Mouse (Mus musculus) adrenal gland, postnatal 14 days (tissue): ENCODE results near the gene Mdc1. TPM values are rescaled to one million over a fixed set of nuclear protein-coding genes. Genes with fewer than 3 reads are reported as not detected.
A peak's percentile ranks its signal among the peaks of the same experiment; 100 is the strongest.

ENCODE experiments used
- DNase-seq: peaks from one replicate; pipeline ENCODE4 v3.0.0; 2021; ENCODE audit warnings: mixed read lengths
- microRNA-seq, 2 experiments: library from miRNA; unstranded; fragments of <30 nt; microRNA quantifications; one replicate each; pipeline ENCODE4 v1.2.0; 2021
- total RNA-seq: library from RNA; stranded (reverse); gene quantifications from 2 replicates; pipeline ENCODE4 v1.2.3, GENCODE M21; 2021

Mdc1 gene
- total RNA-seq, 1 experiment from 2014 or later = 20.6 TPM

- DNase-seq = no peak
Measured at GRCm38 (mm10) chr17:35883777-35884176, 42.5 kb downstream of the Mdc1 start.

DNA sequence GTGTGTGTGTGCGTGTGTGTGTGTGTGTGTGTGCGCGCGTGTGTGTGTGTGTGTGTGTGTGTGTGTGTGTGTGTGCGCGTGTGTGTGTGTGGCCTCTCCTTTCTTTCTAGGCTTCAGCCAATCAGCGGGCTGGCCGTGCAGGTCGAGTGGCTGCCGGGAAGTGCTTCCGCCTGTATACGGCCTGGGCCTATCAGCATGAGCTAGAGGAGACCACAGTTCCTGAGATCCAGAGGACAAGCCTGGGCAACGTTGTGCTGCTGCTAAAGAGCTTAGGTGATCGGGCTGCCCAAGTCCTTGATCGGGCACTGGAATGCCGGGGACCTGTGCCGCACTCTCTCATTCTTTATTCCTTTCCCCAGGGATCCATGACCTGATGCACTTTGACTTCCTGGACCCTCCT, 46.4 kb downstream of the Mdc1 start:
- no peak for DNase-seq

- DNase-seq = peak; percentile 95
Measured at GRCm38 (mm10) chr17:35896781-35897643, 55.7 kb downstream of the Mdc1 start, which contains the start of gene 2310061I04Rik. Gene 2310061I04Rik, minus strand, starts transcription at chr17:35897431.

GRCm38 (mm10) chr17:35897644-35898573, 56.6 kb downstream of the Mdc1 start:
- DNase-seq = peak; percentile 29

- DNase-seq = no peak
Measured at GRCm38 (mm10) chr17:35900636-35901035, 59.3 kb downstream of the Mdc1 start.

- DNase-seq = peak; percentile 65
Measured at GRCm38 (mm10) chr17:35903343-35903991, 62.2 kb downstream of the Mdc1 start.

GRCm38 (mm10) chr17:35903992-35904355, 62.7 kb downstream of the Mdc1 start:
- no peak for DNase-seq

GRCm38 (mm10) chr17:35905587-35905986, 64.3 kb downstream of the Mdc1 start:
- DNase-seq = no peak

DNA sequence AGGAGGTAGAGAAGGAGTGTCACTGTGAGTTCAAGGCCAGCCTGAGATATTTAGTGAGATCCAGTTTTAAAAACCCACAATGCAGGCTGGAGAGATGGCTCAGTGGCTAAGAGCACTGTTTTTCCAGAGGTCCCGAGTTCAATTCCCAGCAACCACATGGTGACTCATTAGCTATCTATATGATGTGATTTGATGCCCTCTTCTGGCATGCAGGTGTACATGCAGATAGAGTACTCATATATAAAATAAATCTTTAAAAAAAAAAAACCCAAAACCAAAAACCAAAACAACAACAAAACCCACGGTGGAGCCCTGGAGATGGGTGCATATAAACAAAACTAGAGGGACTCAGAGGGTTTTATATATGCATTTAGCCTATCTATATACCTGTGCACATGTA, 66.3 kb downstream of the Mdc1 start:
- DNase-seq = no peak

Small RNA genes within 50 kb of the gene (microRNA-seq; reads per million reads assigned to microRNA genes)
- 0.43 to 1.1 reads per million in 2 experiments for gene Gm28033

Other genes with a start within 250 kb of the Mdc1 start
- not detected in 2 replicates for gene Sfta2, start 240.0 kb upstream of the Mdc1 start, total RNA-seq
- gene Gm9573, start 214.9 kb upstream of the Mdc1 start, total RNA-seq = not detected in 2 replicates
- not detected in 2 replicates for gene Mucl3, start 197.8 kb upstream of the Mdc1 start, total RNA-seq
- gene Vars2, start 173.9 kb upstream of the Mdc1 start, total RNA-seq = 49.6 and 52.0 TPM in 2 replicates
- gene Gtf2h4, start 167.8 kb upstream of the Mdc1 start, total RNA-seq = 24.3 and 24.7 TPM in 2 replicates
- 36.3 and 36.4 TPM in 2 replicates for gene Ddr1, start 136.9 kb upstream of the Mdc1 start, total RNA-seq
- 12.7 and 26.3 TPM in 2 replicates for gene Ier3, start 19.8 kb upstream of the Mdc1 start, total RNA-seq
- gene Flot1, start 18.3 kb upstream of the Mdc1 start, total RNA-seq = 52.4 and 59.5 TPM in 2 replicates
- 285 and 320 TPM in 2 replicates for gene Tubb5, start 3.2 kb upstream of the Mdc1 start, total RNA-seq
- gene Nrm, start 19.8 kb downstream of the Mdc1 start, total RNA-seq = 10.6 and 15.9 TPM in 2 replicates
- gene Ppp1r18, start 24.1 kb downstream of the Mdc1 start, total RNA-seq = 29.5 and 44.4 TPM in 2 replicates
- 40.2 and 41.1 TPM in 2 replicates for gene Dhx16, start 38.3 kb downstream of the Mdc1 start, total RNA-seq
- 73.6 and 79.5 TPM in 2 replicates for gene 2310061I04Rik, start 55.9 kb downstream of the Mdc1 start, total RNA-seq
- 29.0 and 31.5 TPM in 2 replicates for gene Atat1, start 68.6 kb downstream of the Mdc1 start, total RNA-seq
- gene Mrps18b, start 74.9 kb downstream of the Mdc1 start, total RNA-seq = 108 and 114 TPM in 2 replicates
- 91.4 and 97.7 TPM in 2 replicates for gene Ppp1r10, start 74.9 kb downstream of the Mdc1 start, total RNA-seq
- 92.5 and 100 TPM in 2 replicates for gene Abcf1, start 128.2 kb downstream of the Mdc1 start, total RNA-seq
- 42.7 and 48.7 TPM in 2 replicates for gene Gnl1, start 138.3 kb downstream of the Mdc1 start, total RNA-seq
- 24.3 and 24.7 TPM in 2 replicates for gene Prr3, start 138.7 kb downstream of the Mdc1 start, total RNA-seq
- gene H2-T24, start 179.0 kb downstream of the Mdc1 start, total RNA-seq = 4.6 and 8.2 TPM in 2 replicates
- gene H2-T23, start 191.3 kb downstream of the Mdc1 start, total RNA-seq = 44.2 and 52.7 TPM in 2 replicates
- gene H2-T22, start 201.2 kb downstream of the Mdc1 start, total RNA-seq = 23.3 and 27.6 TPM in 2 replicates
- not detected in 2 replicates for gene Gm6034, start 201.4 kb downstream of the Mdc1 start, total RNA-seq
- 2.2 and 3.0 TPM in 2 replicates for gene Gm11127, start 216.9 kb downstream of the Mdc1 start, total RNA-seq